Mouse (Mus musculus) hindbrain, embryonic 11.5 days (tissue): ENCODE measurements around the gene Arhgap6. TPM values are rescaled to one million over a fixed set of nuclear protein-coding genes. Genes with fewer than 3 reads are reported as not detected.

Experiments used
- ATAC-seq: fragments of 200-750 bp; cut with Nextera tagmentation; 2 replicates; pipeline ENCODE4 v1.8.0; 2017; ENCODE audit warnings: mild to moderate bottlenecking, moderate TSS enrichment, moderate library complexity; ENCODE audit not compliant: low FRiP score
- DNase-seq: peaks from one replicate; pipeline ENCODE4 v3.0.0-alpha.2; 2015; ENCODE audit warnings: low spot score
- H3K27ac ChIP-seq: fragments of 300-500 bp; sonication (generic); 2 replicates; pipeline ENCODE4 v1.5.1; 2014; ENCODE audit warnings: mild to moderate bottlenecking, low read depth, low read length
- H3K27me3 ChIP-seq: fragments of 300-500 bp; sonication (generic); 2 replicates; pipeline ENCODE4 v1.6.1; 2014; ENCODE audit warnings: mild to moderate bottlenecking, low read length, moderate library complexity, mixed read lengths; ENCODE audit not compliant: control insufficient read depth, insufficient read depth
- H3K36me3 ChIP-seq: fragments of 300-500 bp; sonication (generic); 2 replicates; pipeline ENCODE4 v1.6.1; 2014; ENCODE audit warnings: mild to moderate bottlenecking, low read length, moderate library complexity, mixed read lengths; ENCODE audit not compliant: control insufficient read depth, insufficient read depth
- H3K4me1 ChIP-seq: fragments of 300-500 bp; sonication (generic); replicated peaks from 2 replicates; pipeline ENCODE4 v1.6.1; 2014; ENCODE audit warnings: low read length, mixed read lengths; ENCODE audit not compliant: control insufficient read depth, insufficient read depth
- H3K4me2 ChIP-seq: fragments of 300-500 bp; sonication (generic); replicated peaks from 2 replicates; pipeline ENCODE4 v1.6.1; 2014; ENCODE audit warnings: mild to moderate bottlenecking, low read depth, low read length
- H3K4me3 ChIP-seq: fragments of 300-500 bp; sonication (generic); 2 replicates; pipeline ENCODE4 v1.5.1; 2014; ENCODE audit warnings: low read depth, low read length
- H3K9ac ChIP-seq: fragments of 300-500 bp; sonication (generic); 2 replicates; pipeline ENCODE4 v1.6.1; 2014; ENCODE audit warnings: low read depth, low read length
- H3K9me3 ChIP-seq: fragments of 300-500 bp; sonication (generic); 2 replicates; pipeline ENCODE4 v1.6.1; 2016; ENCODE audit warnings: low read length; ENCODE audit not compliant: control insufficient read depth
- WGBS: fragments of 180-500 bp; shearing (Covaris S2); extraction: QIAGEN DNeasy Blood & Tissue Kit; methylation state at CpG from one replicate; pipeline ENCODE4 v1.1.7; 2014; 5-methylcytosine and 5-hydroxymethylcytosine counted together
- polyA plus RNA-seq: library from polyadenylated mRNA; unstranded; fragments of >200 nt; fragmentation: Nextera tagmentation; extraction: Ambion mirVana; gene quantifications from 2 replicates; pipeline ENCODE4 v1.2.1, GENCODE M21; 2014

Arhgap6 gene
- polyA plus RNA-seq, 1 experiment from 2014 or later = 1.3 TPM

DNA sequence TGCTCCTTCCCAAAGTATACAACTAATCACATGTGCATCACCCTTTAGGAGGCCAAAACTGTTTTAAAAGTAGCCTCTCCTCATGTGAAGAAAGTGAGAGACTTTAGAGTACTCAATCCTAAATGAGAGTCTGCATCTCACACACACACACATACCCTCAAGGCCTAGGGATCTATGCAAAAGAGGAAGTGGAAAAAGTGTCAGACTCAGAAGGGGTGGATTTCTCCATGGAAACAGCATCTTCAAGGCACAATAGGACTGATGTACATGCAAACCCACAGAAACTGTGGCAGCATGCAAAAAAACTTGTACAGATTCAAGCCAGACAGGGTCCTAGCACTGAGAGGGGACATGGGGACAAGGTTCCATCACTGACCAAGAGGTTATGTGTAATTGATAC is 53.2 kb downstream of the Arhgap6 start:
- H3K4me2 ChIP-seq = no peak overlapping the region
- no peak overlapping the region for H3K27ac ChIP-seq
- H3K9me3 ChIP-seq = no peaks in the 10 kb centered on the region
- no peak overlapping the region for H3K9ac ChIP-seq
- ATAC-seq (no peak), DNase-seq (no peak)
- H3K4me1 ChIP-seq = no peaks in the 10 kb centered on the region
- H3K36me3 ChIP-seq = no peaks in the 10 kb centered on the region
- no peak overlapping the region for H3K4me3 ChIP-seq
- no peaks in the 10 kb centered on the region for H3K27me3 ChIP-seq

DNA sequence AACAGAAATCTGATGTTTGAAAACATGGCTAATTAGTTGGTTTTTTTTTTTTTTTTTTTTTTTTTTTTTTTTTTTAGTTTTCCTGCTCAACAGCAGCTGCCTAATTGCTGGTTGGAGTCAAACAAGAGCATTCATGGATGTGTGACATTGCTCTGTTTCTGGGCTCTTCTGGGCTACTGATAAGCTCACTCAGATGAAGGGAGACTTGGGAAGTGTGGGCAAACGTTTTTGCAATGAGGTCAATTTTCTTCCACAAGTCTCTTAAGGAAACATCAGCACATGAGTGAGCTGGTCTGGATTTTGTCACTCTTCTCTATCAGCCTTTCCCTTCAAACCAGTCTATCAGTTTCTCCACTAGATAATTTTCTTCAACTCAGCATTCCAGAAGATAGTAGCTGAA is 79.8 kb downstream of the Arhgap6 start:
- no peak overlapping the region for H3K4me3 ChIP-seq
- no peaks in the 10 kb centered on the region for H3K9me3 ChIP-seq
- no peaks in the 10 kb centered on the region for H3K36me3 ChIP-seq
- H3K4me1 ChIP-seq = no peaks in the 10 kb centered on the region
- no peak overlapping the region for H3K27ac ChIP-seq
- H3K9ac ChIP-seq = no peak overlapping the region
- no peak overlapping the region for H3K4me2 ChIP-seq
- H3K27me3 ChIP-seq = no peaks in the 10 kb centered on the region
- WGBS = 45% methylated on average over 1 of the region's 1 CpGs
- DNase-seq (no peak), ATAC-seq (no peak)

DNA sequence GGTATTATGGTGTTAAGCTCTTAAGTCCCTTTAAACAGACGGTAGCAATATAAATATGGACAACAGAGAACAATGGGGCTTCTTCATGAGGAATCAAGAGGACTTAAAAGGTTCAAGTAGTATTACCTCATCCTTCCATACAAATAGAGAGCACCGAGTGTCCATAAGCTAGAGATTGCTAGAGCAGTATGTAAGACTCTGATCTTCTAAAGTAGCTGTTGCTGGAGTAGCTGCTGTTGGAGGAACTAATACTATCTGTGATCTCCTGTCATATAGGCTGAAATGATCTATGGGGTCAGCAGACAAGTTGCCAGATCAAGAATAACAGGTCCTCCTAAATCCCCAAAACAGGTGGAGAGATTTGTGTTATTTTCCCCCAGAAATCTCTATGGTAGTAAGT is 108.7 kb downstream of the Arhgap6 start:
- Histone ChIP-seq H3K4me3 (no peak overlapping the region), H3K4me1 (no peaks in the 10 kb centered on the region), H3K9me3 (no peaks in the 10 kb centered on the region), H3K4me2 (no peak overlapping the region), H3K9ac (no peak overlapping the region), H3K27me3 (no peaks in the 10 kb centered on the region), H3K27ac (no peak overlapping the region), H3K36me3 (no peaks in the 10 kb centered on the region)
- DNase-seq (no peak), ATAC-seq (no peak)
- WGBS = 84% methylated on average over 2 of the region's 2 CpGs

DNA sequence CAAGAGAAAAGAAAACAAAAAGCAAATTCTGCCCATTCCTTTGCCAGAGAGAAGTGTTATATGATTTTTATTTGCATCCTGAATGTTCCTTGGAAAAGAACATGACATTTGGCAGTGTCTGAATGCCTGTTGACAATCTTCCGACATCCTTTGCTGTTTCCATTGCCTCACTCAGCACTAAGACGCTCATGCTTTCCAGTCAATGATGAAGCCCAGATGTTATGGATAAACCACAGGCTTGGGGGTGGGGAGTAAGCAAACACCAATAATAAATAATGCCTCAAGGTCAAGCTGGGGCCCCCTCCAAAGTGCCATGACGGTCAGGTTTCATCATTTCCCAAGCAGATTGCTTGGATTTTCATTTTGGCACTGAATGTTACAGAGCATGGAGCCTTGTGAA is 109.2 kb downstream of the Arhgap6 start:
- Histone ChIP-seq H3K9ac (no peak overlapping the region), H3K4me1 (no peaks in the 10 kb centered on the region), H3K9me3 (no peaks in the 10 kb centered on the region), H3K36me3 (no peaks in the 10 kb centered on the region), H3K27me3 (no peaks in the 10 kb centered on the region), H3K27ac (no peak overlapping the region), H3K4me3 (no peak overlapping the region), H3K4me2 (no peak overlapping the region)
- DNase-seq (no peak), ATAC-seq (no peak)
- WGBS = 82% methylated on average over 3 of the region's 3 CpGs

DNA sequence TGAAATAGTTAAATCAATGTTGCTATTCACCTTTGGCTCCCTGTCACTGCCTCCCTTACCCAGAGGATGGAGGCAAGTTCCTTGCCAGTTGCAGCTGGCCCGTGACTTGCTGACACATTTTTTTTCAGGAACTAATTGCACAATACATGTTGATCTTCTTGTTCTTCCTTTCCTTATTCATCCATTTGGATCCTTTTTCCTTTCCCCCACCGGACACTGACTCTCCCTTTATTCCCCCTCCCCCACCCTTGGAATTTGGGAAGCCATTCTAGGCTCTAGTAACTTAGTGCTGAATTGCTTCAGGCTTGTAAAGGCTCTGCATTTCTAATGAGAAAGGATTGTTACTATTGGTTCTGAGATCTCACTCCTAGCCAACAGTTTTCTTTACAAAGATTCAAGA is 112.7 kb downstream of the Arhgap6 start:
- Histone ChIP-seq H3K4me1 (no peaks in the 10 kb centered on the region), H3K4me3 (no peak overlapping the region), H3K36me3 (no peaks in the 10 kb centered on the region), H3K4me2 (no peak overlapping the region), H3K27ac (no peak overlapping the region), H3K9me3 (no peaks in the 10 kb centered on the region), H3K27me3 (0 out of 2 replicates have a peak, but pooled peaks cover 2% of the 10 kb centered on the region), H3K9ac (no peak overlapping the region)
- no peak for DNase-seq
- ATAC-seq = no peak
- WGBS = 42% methylated on average over 2 of the region's 2 CpGs

DNA sequence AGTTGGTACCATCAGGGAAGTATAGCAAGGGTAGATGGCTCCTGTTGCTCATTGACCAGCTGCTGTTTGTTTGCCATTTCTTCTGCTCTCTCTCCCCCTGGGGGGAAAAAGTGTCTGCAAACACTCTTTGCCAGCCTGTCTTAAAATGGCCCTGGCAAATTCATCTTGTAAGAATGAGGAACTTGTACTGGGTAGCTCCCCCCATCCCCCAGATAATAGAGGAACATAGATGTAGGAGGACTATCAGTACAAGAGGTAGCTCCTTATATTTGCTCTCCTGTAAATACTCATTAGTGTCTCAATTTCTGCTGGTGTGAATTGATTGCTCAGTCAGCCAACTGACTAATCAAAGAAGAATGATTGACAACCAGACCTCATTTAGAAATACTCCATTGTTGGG is 118.6 kb downstream of the Arhgap6 start:
- Histone ChIP-seq H3K4me1 (no peaks in the 10 kb centered on the region), H3K4me3 (no peak overlapping the region), H3K36me3 (no peaks in the 10 kb centered on the region), H3K27ac (no peak overlapping the region), H3K9ac (no peak overlapping the region), H3K9me3 (no peaks in the 10 kb centered on the region), H3K27me3 (0 out of 2 replicates have a peak, but pooled peaks cover 2% of the 10 kb centered on the region), H3K4me2 (no peak overlapping the region)
- no peak for DNase-seq
- ATAC-seq = no peak

DNA sequence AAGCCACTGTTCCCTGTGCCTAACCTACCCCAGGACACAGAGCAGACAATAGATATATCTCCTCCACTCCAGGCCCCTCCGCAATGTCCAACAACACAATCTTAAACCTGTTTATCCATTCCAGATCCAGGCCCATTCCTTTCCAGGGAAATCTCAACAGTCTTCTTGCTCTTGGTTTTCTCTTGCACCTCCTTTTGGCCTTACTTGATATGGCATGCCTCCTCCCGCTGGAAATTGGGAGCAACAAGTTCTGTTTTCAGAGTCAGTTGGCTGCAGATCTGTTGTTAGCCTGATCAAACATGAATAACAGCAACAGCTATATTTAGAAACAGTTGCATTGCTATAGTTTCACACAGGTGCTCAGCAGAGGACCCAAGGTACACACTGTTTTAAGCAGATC is 126.0 kb downstream of the Arhgap6 start:
- Histone ChIP-seq H3K9ac (no peak overlapping the region), H3K4me1 (no peaks in the 10 kb centered on the region), H3K4me3 (no peak overlapping the region), H3K27me3 (no peaks in the 10 kb centered on the region), H3K36me3 (no peaks in the 10 kb centered on the region), H3K27ac (no peak overlapping the region), H3K4me2 (no peak overlapping the region), H3K9me3 (no peaks in the 10 kb centered on the region)
- ATAC-seq (no peak), DNase-seq (no peak)
- 79% methylated on average over 2 of the region's 2 CpGs for WGBS

DNA sequence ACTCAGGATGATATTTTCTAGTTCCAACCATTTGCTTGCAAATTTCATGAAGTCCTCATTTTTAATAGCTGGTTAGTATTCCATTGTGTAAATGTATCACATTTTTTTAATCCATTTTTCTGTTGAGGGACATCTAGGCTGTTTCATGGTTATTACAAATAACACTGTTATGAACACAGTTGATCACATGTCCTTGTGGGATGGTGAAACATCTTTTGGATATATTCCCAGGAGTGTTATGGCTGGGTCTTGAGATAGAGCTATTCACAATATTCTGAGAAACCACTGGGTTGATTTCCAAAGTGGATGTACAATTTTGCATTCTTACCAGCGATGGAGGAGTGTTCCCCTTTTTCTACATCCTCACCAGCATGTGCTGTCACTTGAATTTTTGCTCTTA is 137.5 kb downstream of the Arhgap6 start:
- no peak overlapping the region for H3K4me3 ChIP-seq
- no peaks in the 10 kb centered on the region for H3K36me3 ChIP-seq
- DNase-seq (no peak), ATAC-seq (no peak)
- WGBS = 64% methylated on average over 1 of the region's 1 CpGs
- H3K4me1 ChIP-seq = no peaks in the 10 kb centered on the region
- H3K27me3 ChIP-seq = no peaks in the 10 kb centered on the region
- H3K9me3 ChIP-seq = no peaks in the 10 kb centered on the region
- H3K4me2 ChIP-seq = no peak overlapping the region
- H3K27ac ChIP-seq = no peak overlapping the region
- H3K9ac ChIP-seq = no peak overlapping the region

DNA sequence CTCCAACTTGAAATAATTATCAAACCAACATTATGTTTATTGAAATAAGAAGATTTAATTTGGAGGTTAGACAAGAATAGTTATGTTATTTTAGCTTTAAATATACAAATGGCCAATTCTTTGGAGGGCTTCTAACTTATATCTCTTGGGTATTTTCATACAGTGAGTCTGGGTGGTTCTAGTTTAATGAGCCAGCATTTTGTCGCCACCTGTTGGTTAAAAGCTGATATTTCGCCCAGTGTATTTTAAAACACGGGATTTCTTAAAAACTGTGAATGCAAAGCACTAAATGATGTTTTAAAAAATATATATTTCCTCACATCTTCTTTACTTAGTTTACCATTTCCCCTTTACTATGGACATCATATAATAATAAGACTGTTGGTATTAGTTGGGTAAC is 140.5 kb downstream of the Arhgap6 start:
- Histone ChIP-seq H3K4me3 (no peak overlapping the region), H3K4me2 (no peak overlapping the region), H3K9ac (no peak overlapping the region), H3K9me3 (no peaks in the 10 kb centered on the region), H3K27ac (no peak overlapping the region), H3K4me1 (no peaks in the 10 kb centered on the region), H3K27me3 (no peaks in the 10 kb centered on the region), H3K36me3 (no peaks in the 10 kb centered on the region)
- DNase-seq (peak; percentile 33), ATAC-seq (no peak)
- 5% methylated on average over 3 of the region's 3 CpGs for WGBS
